Mouse (Mus musculus) layer of hippocampus, postnatal 25 days (tissue): ENCODE measurements around the gene Mob3a. TPM values are rescaled to one million over a fixed set of nuclear protein-coding genes. Genes with fewer than 3 reads are reported as not detected.
"Not testable (repeated sequence)": the region's sequence is repeated elsewhere in the genome, so short reads cannot be mapped to it uniquely, and the experiment has no call there.

ENCODE experiments used
- DNase-seq, 2 experiments: peaks; one replicate each; pipeline ENCODE4 v3.0.0; 2022; ENCODE audit warnings: mixed read lengths in 2 of 2, low spot score in 1 of 2; ENCODE audit errors: extremely low spot score in 1 of 2
- total RNA-seq, 2 experiments: library from RNA; stranded (reverse); gene quantifications; 2 replicates each; pipeline ENCODE4 v1.2.3; 2021

Gene Mob3a
- total RNA-seq, 2 experiments from 2014 or later, result 13.0 to 13.6 TPM

GRCm38 (mm10) chr10:80665016-80665380 lies 36.8 kb downstream of the Mob3a start:
- DNase-seq, result no peak

DNA sequence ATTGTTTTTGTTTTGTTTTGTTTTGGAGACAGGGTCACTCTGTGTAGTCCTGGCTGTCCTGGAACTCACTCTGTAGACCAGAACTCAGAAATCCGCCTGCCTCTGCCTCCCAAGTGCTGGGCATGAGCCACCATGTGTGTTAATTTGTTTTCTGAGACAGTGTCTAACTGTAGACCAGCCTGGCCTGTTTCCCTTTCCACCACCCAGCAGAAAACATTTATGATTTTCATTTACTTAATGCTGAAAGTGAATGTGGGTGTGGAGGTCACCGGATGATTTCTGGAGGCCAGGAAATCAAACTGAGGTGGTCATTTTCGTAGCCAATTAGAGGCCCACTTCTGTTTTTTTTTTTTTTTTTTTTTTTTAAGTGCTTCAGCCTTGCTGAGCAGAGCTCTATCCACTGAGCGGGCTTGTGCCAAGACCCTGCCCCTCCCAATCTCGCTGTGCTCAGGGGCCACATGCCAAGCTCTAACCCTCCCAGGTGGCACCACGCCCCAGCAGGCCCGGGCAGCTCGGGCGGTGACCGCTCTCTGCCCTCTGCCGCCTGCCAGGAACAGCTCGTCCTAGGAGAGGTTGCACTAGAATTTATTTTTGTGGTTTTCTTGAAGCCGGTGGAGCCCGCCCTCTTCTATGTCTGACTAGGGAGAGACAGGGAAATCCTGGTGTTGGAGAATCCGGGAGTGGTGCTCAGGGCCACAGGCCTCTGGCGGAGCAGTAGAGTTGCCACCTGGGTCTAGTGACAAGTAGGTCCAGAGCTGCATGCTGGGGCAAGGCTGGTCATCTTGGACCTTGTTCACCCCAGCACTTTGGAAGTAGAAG lies 37.4 kb downstream of the Mob3a start:
- DNase-seq, result peak in 1 of 2 experiments; percentile 29

- no peak for DNase-seq
These were observed 38.1 kb downstream of the Mob3a start for GRCm38 (mm10) chr10:80663485-80664196.

- DNase-seq, result peak in 1 of 2 experiments; percentile 52
These were observed 40.6 kb downstream of the Mob3a start for GRCm38 (mm10) chr10:80661149-80661548.

- peak; percentile 69 to 92 for DNase-seq
These were observed 42.6 kb downstream of the Mob3a start for GRCm38 (mm10) chr10:80659213-80659612.

DNA sequence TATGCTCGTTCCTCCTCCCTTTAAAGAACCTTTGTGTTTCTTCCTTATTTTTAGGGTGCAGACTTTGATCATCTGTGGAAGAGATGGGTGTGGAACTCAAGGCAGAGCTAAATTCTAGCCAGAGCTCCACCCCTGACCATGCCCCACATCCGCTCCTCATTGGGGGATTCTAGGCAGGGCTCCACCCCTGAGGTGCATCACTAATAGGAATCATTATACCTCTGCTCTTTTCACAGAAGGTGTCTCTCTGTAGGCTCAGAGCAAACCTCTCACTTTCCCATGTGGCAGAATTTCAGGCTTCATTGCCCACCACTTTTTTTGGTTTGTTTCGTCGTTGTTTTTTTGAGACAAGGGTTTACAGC lies 43.0 kb downstream of the Mob3a start:
- no peak for DNase-seq

- no peak for DNase-seq
These were observed 43.5 kb downstream of the Mob3a start for GRCm38 (mm10) chr10:80658194-80658840.

- DNase-seq, result no peak
These were observed 44.7 kb downstream of the Mob3a start, which contains the start of gene Btbd2 for GRCm38 (mm10) chr10:80656863-80657623. Gene Btbd2 (minus strand): TSS chr10:80657071.

DNA sequence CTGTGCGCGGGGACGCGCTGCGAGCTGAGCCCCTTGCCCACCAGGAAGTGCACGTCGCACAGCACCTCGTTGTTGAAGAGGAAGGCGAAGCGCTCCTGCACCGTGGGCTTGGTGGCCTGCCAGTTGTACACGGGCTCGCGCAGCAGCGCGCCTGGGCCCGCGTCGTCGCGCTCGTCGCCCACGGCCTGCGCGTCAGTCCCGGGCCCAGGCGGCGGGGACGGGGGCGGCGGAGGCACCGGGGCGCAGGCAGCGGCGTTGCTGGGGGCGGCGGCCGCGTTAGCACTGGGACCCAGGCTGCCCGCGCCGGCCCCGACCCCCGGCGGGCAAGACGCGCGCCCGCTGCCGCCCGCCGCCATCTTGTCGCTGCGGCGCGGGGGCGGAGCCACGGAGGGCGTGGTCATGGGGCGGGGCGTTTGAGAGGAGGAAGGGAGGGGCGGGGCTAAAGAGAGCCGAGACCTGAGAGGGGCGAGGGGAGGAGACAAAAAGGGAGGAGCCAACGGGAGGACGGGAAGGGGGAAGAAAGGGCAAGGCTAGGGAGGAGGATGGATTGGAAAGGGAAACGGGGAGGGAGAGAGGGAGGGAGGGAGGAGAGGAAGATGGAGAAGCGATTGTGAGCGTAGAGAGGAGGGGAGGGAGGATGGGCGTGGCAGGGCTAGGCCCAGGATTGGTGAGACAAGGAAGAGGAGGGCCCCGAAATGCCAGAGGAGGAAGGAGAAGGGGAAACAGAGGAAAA lies 45.5 kb downstream of the Mob3a start:
- DNase-seq, result peak; percentile 82 to 91

- DNase-seq, result no peak
These were observed 46.2 kb downstream of the Mob3a start for GRCm38 (mm10) chr10:80655406-80656129.

GRCm38 (mm10) chr10:80654866-80655265 lies 46.9 kb downstream of the Mob3a start:
- DNase-seq, result no peak

GRCm38 (mm10) chr10:80653156-80653720 lies 48.5 kb downstream of the Mob3a start:
- DNase-seq, result no peak

GRCm38 (mm10) chr10:80650392-80650791 lies 51.4 kb downstream of the Mob3a start:
- no peak for DNase-seq

- not testable (repeated sequence) for DNase-seq
These were observed 51.9 kb downstream of the Mob3a start for GRCm38 (mm10) chr10:80649910-80650309.

- DNase-seq, result no peak
These were observed 54.8 kb downstream of the Mob3a start for GRCm38 (mm10) chr10:80646936-80647335.

- DNase-seq, result no peak
These were observed 66.4 kb downstream of the Mob3a start for GRCm38 (mm10) chr10:80635345-80635744.
